Mouse (Mus musculus) small intestine, adult 2 months (tissue): Measurements from ENCODE around the gene Mfsd6. TPM values are rescaled to one million over a fixed set of nuclear protein-coding genes. Genes with fewer than 3 reads are reported as not detected.

ENCODE experiments used
- H3K27ac ChIP-seq: fragments of 200-500 bp; 2 replicates; pipeline ENCODE4 v1.5.1; 2012; ENCODE audit warnings: low read depth, low read length, control low read depth, inconsistent platforms; ENCODE audit not compliant: insufficient read depth
- H3K27me3 ChIP-seq: fragments of 200-500 bp; 2 replicates; pipeline ENCODE4 v1.6.1; 2012; ENCODE audit warnings: mild to moderate bottlenecking, moderate library complexity, low read length, inconsistent platforms; ENCODE audit not compliant: control insufficient read depth, insufficient read depth
- H3K36me3 ChIP-seq: fragments of 200-500 bp; 2 replicates; pipeline ENCODE4 v1.6.1; 2012; ENCODE audit warnings: mild to moderate bottlenecking, low read length, control low read depth, inconsistent platforms; ENCODE audit not compliant: control insufficient read depth, insufficient read depth
- H3K4me1 ChIP-seq: fragments of 200-500 bp; 2 replicates; pipeline ENCODE4 v1.6.1; 2012; ENCODE audit warnings: low read length, inconsistent platforms, mixed read lengths; ENCODE audit not compliant: control insufficient read depth, insufficient read depth, insufficient read length
- H3K4me3 ChIP-seq: fragments of 200-500 bp; 2 replicates; pipeline ENCODE4 v1.5.1; 2012; ENCODE audit warnings: low read depth, mild to moderate bottlenecking, control low read depth, inconsistent platforms, low read length, moderate library complexity
- CTCF ChIP-seq: fragments of 200-500 bp; IDR thresholded peaks from 2 replicates; pipeline ENCODE4 v1.5.1; 2012; ENCODE audit warnings: low read depth, mild to moderate bottlenecking, control low read depth, inconsistent platforms, low read length, moderate library complexity, mixed read lengths; ENCODE audit not compliant: insufficient replicate concordance, insufficient read length; ENCODE audit errors: extremely low read depth
- POLR2A ChIP-seq: fragments of 200-500 bp; IDR thresholded peaks from 2 replicates; pipeline ENCODE4 v1.6.1; 2012; ENCODE audit warnings: low read depth, mild to moderate bottlenecking, control low read depth, inconsistent platforms, low read length, moderate library complexity
- WGBS: fragments of 180-500 bp; shearing (Covaris S2); methylation state at CpG from one replicate; pipeline ENCODE4 v1.1.7; 2018; 5-methylcytosine and 5-hydroxymethylcytosine counted together
- polyA plus RNA-seq: library from polyadenylated mRNA; depleted of rRNA; stranded (reverse); fragments of >200 nt; gene quantifications from 2 replicates; pipeline ENCODE4 v1.2.3, GENCODE M21; 2012

Gene Mfsd6
- polyA plus RNA-seq, 1 experiment: 18.6 TPM

DNA sequence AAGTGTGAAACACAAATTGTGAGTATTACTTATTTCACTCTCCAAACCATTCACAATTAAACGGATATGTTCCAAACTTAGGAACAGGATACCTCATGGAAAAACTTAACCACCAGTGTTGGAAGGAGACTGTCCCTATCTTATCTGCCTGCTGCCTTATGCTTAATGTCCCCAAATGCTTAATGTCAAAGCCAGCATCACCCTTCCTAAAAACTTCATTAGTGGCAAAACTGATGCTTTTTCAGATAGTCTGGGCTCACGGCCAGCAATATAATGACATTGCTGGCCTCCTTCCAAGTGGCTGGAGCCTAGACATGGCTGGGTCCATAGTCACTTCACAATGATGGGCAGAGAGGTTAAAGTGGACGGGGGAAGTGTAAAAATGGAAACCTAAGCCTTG lies 50.6 kb downstream of the Mfsd6 start:
- no peak overlapping the region for H3K4me3 ChIP-seq
- H3K4me1 ChIP-seq: 0 out of 2 replicates have a peak, but pooled peaks cover 3% of the 10 kb centered on the region
- H3K27me3 ChIP-seq: no peaks in the 10 kb centered on the region
- TF ChIP-seq POLR2A: no peak
- no peak for TF ChIP-seq CTCF
- peaks cover 3% of the 10 kb centered on the region; the same call in 1 of the 2 replicates for H3K36me3 ChIP-seq
- H3K27ac ChIP-seq: no peak overlapping the region
- WGBS: 44% methylated on average over 3 of the region's 3 CpGs

DNA sequence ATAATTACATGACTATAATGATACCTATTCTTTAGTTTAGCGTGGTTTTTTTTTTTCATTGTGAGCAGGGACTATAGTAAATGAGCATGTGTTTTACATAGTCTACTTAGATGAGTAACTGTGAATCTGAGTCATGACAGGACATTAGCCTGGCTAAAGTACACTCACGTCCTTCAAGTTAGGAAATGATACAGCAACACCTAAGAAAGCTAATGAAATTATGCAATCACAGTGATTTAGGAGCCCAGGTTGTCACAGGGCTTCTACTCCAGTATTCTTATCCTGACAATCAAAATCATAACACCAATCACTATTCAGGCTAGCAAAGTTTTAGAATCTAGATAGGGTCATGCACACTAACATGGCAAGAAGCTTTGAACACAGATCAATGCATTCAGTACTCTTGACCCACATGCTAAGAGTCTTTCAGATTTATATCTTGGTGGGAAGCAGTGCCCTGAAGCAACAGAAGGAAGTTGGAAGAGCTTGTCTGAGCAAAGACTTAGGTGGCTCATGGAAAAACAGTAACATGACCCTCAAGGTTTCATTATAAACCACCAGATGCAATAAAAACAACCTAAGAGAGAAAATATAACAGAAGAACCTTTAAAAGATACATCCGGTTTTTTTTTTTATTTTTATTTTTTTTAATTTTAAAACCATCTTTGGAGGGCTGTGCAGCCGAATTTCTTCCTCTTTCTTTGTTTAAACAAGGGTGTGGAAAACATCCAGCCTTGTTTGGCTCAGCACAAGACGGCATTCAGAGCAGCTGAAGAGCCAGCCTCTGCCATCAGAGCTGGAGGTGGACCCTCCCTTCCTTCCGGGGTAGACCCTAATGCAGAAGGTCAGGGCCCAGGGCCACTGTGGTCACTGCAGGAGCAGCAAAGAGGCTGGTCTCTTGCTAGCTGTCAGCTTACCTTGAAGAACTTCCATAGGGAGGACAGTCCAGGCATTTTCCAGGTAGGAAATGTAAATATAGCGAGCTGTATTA lies 51.4 kb downstream of the Mfsd6 start:
- 0 out of 2 replicates have a peak, but pooled peaks cover 3% of the 10 kb centered on the region for H3K4me1 ChIP-seq
- H3K27me3 ChIP-seq: no peaks in the 10 kb centered on the region
- no peak overlapping the region for H3K4me3 ChIP-seq
- WGBS: 60% methylated on average over 7 of the region's 7 CpGs
- H3K27ac ChIP-seq: no peak overlapping the region
- H3K36me3 ChIP-seq: peaks cover 3% of the 10 kb centered on the region; the same call in 1 of the 2 replicates
- no peak for TF ChIP-seq CTCF
- TF ChIP-seq POLR2A: no peak

- H3K36me3 ChIP-seq: no peaks in the 10 kb centered on the region
- no peak overlapping the region for H3K4me3 ChIP-seq
- TF ChIP-seq CTCF: no peak
- no peak for TF ChIP-seq POLR2A
- no peak overlapping the region for H3K27ac ChIP-seq
- H3K27me3 ChIP-seq: no peaks in the 10 kb centered on the region
- no peaks in the 10 kb centered on the region for H3K4me1 ChIP-seq
- 92% methylated on average over 1 of the region's 1 CpGs for WGBS
Measured at GRCm38 (mm10) chr1:52669931-52670330, 57.3 kb downstream of the Mfsd6 start.

- no peaks in the 10 kb centered on the region for H3K4me1 ChIP-seq
- peaks cover 1% of the 10 kb centered on the region; the same call in 1 of the 2 replicates for H3K36me3 ChIP-seq
- no peaks in the 10 kb centered on the region for H3K27me3 ChIP-seq
- no peak for TF ChIP-seq POLR2A
- TF ChIP-seq CTCF: no peak
- WGBS: 70% methylated on average over 7 of the region's 7 CpGs
- no peak overlapping the region for H3K4me3 ChIP-seq
- H3K27ac ChIP-seq: no peak overlapping the region
Measured at GRCm38 (mm10) chr1:52668743-52669323, 58.4 kb downstream of the Mfsd6 start.

- no peak overlapping the region for H3K27ac ChIP-seq
- TF ChIP-seq CTCF (no peak), POLR2A (no peak)
Measured at GRCm38 (mm10) chr1:52663228-52663627, 64.0 kb downstream of the Mfsd6 start.

DNA sequence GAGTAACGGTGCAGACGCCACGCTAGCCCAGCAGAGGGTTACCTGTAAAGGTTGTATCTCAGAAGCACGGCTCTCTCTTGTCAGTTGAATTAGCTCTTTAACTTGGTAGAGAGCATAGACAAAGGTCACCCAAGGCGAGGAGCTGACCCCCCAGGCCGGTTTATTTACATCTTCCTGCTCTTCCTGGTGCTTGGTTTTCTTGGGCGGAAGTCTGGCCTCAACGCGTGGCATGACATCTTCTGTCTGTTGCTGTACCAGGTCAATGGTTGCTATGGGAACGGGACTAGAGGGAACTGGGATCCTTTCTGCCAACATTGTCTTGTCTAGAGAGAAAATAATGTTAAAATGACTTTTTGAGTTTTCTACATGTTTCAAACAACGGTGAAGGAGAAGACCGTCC lies 66.5 kb downstream of the Mfsd6 start:
- peaks cover 30% of the 10 kb centered on the region for H3K36me3 ChIP-seq
- TF ChIP-seq CTCF (no peak), POLR2A (no peak)
- H3K4me1 ChIP-seq: no peaks in the 10 kb centered on the region
- H3K27ac ChIP-seq: no peak overlapping the region
- 85% methylated on average over 12 of the region's 12 CpGs for WGBS
- no peaks in the 10 kb centered on the region for H3K27me3 ChIP-seq
- H3K4me3 ChIP-seq: no peak overlapping the region

More at GRCm38 (mm10) chr1:52663228-52663627, 64.0 kb downstream of the Mfsd6 start:
- H3K4me1 ChIP-seq: no peaks in the 10 kb centered on the region
- no peaks in the 10 kb centered on the region for H3K27me3 ChIP-seq
- 96% methylated on average over 7 of the region's 7 CpGs for WGBS
- H3K4me3 ChIP-seq: no peak overlapping the region
- peaks cover 19% of the 10 kb centered on the region for H3K36me3 ChIP-seq

- TF ChIP-seq POLR2A (no peak), CTCF (no peak)
- H3K27ac ChIP-seq: no peak overlapping the region
- no peaks in the 10 kb centered on the region for H3K4me1 ChIP-seq
- H3K36me3 ChIP-seq: peaks cover 30% of the 10 kb centered on the region
- no peaks in the 10 kb centered on the region for H3K27me3 ChIP-seq
- WGBS: 68% methylated on average over 2 of the region's 2 CpGs
- no peak overlapping the region for H3K4me3 ChIP-seq
Measured at GRCm38 (mm10) chr1:52660278-52660677, 67.0 kb downstream of the Mfsd6 start.
